Mouse (Mus musculus): ENCODE results near the gene Nfkbie. TPM values are rescaled to one million over a fixed set of nuclear protein-coding genes. Genes with fewer than 3 reads are reported as not detected.

The Nfkbie gene
- polyA plus RNA-seq, 1 experiment from 2014 or later = 1.2 TPM

- H3K4me1 ChIP-seq (replicated peaks) = peaks cover 62% of the 10 kb centered on the region
- peak overlapping the region; percentile 95 for H3K27ac ChIP-seq (replicated peaks)
- peaks cover 32% of the 10 kb centered on the region for H3K36me3 ChIP-seq (replicated peaks)
- WGBS (ENCODE audit: insufficient replicate concordance) = under 1% methylated on average over 18 of the region's 18 CpGs
- ATAC-seq (ENCODE audit: insufficient read depth) = peak; percentile 72
- H3K27me3 ChIP-seq = no peaks in the 10 kb centered on the region
- peak overlapping the region; percentile 94 for H3K9ac ChIP-seq
- peak overlapping the region; percentile 94 for H3K4me3 ChIP-seq (replicated peaks)
- H3K9me3 ChIP-seq (replicated peaks) = no peaks in the 10 kb centered on the region
- H3K4me2 ChIP-seq = peak overlapping the region; percentile 98
Measured at GRCm38 (mm10) chr17:45573780-45574123, 18.2 kb downstream of the Nfkbie start.

- Histone ChIP-seq H3K4me2 (peak overlapping the region; percentile 98), H3K4me3 (replicated peaks) (peak overlapping the region; percentile 94), H3K9ac (peak overlapping the region; percentile 94), H3K4me1 (replicated peaks) (peaks cover 66% of the 10 kb centered on the region), H3K27ac (replicated peaks) (peak overlapping the region; percentile 95), H3K36me3 (replicated peaks) (peaks cover 27% of the 10 kb centered on the region), H3K9me3 (replicated peaks) (no peaks in the 10 kb centered on the region), H3K27me3 (no peaks in the 10 kb centered on the region)
- WGBS (ENCODE audit: insufficient replicate concordance) = 2% methylated on average over 17 of the region's 17 CpGs
- peak; percentile 58 for ATAC-seq (ENCODE audit: insufficient read depth)
Measured at GRCm38 (mm10) chr17:45574129-45574761, 18.7 kb downstream of the Nfkbie start.

DNA sequence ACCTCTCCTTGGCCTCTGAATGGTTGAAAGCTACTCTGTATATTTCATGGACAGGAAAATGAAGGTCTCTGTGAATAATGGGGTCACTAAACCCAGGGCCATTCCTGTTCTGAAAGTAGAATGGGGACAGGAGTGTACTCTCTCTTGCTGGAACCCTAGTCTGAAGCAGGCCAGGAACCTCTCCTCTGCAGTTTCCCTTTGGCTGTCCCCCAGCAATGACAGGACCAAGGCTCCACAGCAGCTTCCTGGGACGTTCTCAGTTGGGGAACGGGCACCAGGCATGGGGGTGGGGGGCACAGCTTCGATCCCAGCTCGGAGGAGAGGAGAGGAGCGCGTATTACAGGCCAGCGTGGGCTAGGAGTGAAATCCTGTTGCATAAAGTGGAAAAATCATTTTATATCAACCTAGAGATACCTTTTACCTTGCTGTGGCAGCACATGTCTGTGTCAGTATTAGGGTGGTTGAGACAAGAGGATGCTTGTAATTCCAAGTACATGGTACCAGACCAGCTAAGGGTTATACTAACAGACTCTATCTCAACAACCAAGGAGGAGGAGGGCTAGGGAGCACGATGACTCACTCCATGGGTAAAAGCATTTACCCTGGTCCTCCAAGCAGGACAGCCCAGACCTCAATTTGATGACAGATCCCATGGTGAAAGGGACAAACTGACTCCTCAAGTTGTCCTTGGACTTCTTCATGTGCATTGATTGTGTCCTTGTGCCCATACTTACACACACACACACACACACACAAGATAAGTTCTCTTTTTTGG lies 19.8 kb downstream of the Nfkbie start:
- no peaks in the 10 kb centered on the region for H3K27me3 ChIP-seq
- 86% methylated on average over 8 of the region's 8 CpGs for WGBS (ENCODE audit: insufficient replicate concordance)
- peaks cover 64% of the 10 kb centered on the region for H3K4me1 ChIP-seq (replicated peaks)
- peaks cover 16% of the 10 kb centered on the region for H3K36me3 ChIP-seq (replicated peaks)
- no peaks in the 10 kb centered on the region for H3K9me3 ChIP-seq (replicated peaks)
- H3K9ac ChIP-seq = no peak overlapping the region
- peak overlapping the region; percentile 98; the same call in 1 of the 2 replicates for H3K4me2 ChIP-seq
- no peak for ATAC-seq (ENCODE audit: insufficient read depth)
- H3K27ac ChIP-seq (replicated peaks) = peak overlapping the region; percentile 95
- no peak overlapping the region for H3K4me3 ChIP-seq (replicated peaks)

DNA sequence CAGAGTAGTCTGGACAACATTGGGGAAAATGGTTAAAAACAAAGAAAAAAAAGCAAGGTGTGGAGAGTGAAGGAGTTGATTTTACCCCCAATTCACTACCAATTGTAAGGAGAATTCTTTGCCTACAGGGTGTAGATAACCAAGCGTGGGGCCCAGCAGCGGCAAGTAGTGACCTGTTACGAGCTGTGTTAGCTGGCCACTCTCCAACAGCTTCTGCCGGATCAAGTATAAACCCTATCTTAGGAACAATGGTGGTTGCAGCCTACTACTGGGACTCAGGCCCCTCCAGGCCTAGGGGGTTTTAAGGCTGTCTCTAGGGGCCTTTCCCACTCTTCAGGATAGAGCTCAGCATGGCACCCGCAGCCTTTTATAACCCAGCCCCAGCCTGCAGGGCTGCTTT lies 22.7 kb downstream of the Nfkbie start:
- Histone ChIP-seq H3K9ac (no peak overlapping the region), H3K27ac (replicated peaks) (peak overlapping the region; percentile 62), H3K9me3 (replicated peaks) (no peaks in the 10 kb centered on the region), H3K4me3 (replicated peaks) (no peak overlapping the region), H3K36me3 (replicated peaks) (no peaks in the 10 kb centered on the region), H3K4me2 (no peak overlapping the region), H3K27me3 (no peaks in the 10 kb centered on the region), H3K4me1 (replicated peaks) (peaks cover 74% of the 10 kb centered on the region)
- no peak for ATAC-seq (ENCODE audit: insufficient read depth)
- WGBS (ENCODE audit: insufficient replicate concordance) = 57% methylated on average over 5 of the region's 5 CpGs

GRCm38 (mm10) chr17:45578843-45579242 lies 23.3 kb downstream of the Nfkbie start:
- ATAC-seq (ENCODE audit: insufficient read depth) = no peak
- WGBS (ENCODE audit: insufficient replicate concordance) = 50% methylated on average over 7 of the region's 7 CpGs
- H3K4me3 ChIP-seq (replicated peaks) = no peak overlapping the region
- H3K9me3 ChIP-seq (replicated peaks) = no peaks in the 10 kb centered on the region
- no peak overlapping the region for H3K9ac ChIP-seq
- H3K4me2 ChIP-seq = no peak overlapping the region
- H3K36me3 ChIP-seq (replicated peaks) = no peaks in the 10 kb centered on the region
- H3K27ac ChIP-seq (replicated peaks) = no peak overlapping the region
- H3K27me3 ChIP-seq = no peaks in the 10 kb centered on the region
- H3K4me1 ChIP-seq (replicated peaks) = peaks cover 74% of the 10 kb centered on the region

DNA sequence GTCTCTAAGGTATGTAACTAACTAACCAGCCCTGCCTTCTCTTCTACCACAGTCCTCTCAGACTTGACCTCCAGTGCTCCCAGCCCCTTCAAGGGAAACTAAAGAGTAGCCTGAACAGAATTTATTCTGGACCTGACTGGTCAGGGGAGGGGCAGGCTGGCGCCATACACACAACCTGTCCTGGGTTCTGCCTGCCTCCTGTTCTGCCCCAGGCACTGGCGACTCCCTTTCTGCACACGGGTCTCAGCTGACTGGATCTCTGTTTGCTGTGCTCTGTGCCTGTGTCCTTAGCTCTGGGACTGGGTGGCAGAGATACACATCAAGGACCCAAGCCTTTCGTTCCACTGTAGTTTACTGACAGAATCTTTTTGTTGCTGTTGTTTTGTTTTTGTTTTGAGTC lies 24.1 kb downstream of the Nfkbie start:
- no peak for ATAC-seq (ENCODE audit: insufficient read depth)
- no peaks in the 10 kb centered on the region for H3K27me3 ChIP-seq
- H3K27ac ChIP-seq (replicated peaks) = no peak overlapping the region
- no peak overlapping the region for H3K9ac ChIP-seq
- no peak overlapping the region for H3K4me2 ChIP-seq
- peaks cover 5% of the 10 kb centered on the region for H3K36me3 ChIP-seq (replicated peaks)
- no peak overlapping the region for H3K4me3 ChIP-seq (replicated peaks)
- H3K9me3 ChIP-seq (replicated peaks) = no peaks in the 10 kb centered on the region
- peaks cover 74% of the 10 kb centered on the region for H3K4me1 ChIP-seq (replicated peaks)
- WGBS (ENCODE audit: insufficient replicate concordance) = 60% methylated on average over 4 of the region's 4 CpGs

DNA sequence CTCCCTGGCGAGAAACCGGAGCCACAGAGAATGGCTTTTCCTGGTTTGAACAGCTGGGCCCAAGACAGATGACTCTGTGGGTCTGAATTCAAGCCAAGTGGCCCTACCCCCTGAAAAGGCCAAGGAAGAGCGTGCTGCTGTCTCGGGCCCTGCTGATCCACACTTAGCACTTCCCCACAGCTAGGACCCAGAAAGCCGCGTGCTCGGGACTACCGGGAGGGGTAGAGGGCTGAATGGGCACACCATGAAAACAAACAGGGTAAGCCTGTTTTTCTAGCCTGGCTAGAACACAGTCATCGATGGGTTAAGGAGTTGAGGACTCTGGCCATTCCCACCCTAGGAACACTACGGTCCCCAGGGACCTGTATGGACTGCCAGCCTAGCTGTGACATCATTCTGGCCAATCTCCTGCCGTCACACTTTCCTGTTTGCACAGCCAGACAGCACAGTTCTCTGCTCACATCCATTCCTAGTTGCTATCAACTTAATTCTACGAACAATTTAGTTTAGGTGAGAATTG lies 25.5 kb downstream of the Nfkbie start:
- 41% methylated on average over 12 of the region's 12 CpGs for WGBS (ENCODE audit: insufficient replicate concordance)
- H3K27ac ChIP-seq (replicated peaks) = peak overlapping the region; percentile 89
- no peaks in the 10 kb centered on the region for H3K27me3 ChIP-seq
- H3K4me2 ChIP-seq = no peak overlapping the region
- peaks cover 20% of the 10 kb centered on the region for H3K36me3 ChIP-seq (replicated peaks)
- no peak for ATAC-seq (ENCODE audit: insufficient read depth)
- no peaks in the 10 kb centered on the region for H3K9me3 ChIP-seq (replicated peaks)
- no peak overlapping the region; the same call in 1 of the 2 replicates for H3K9ac ChIP-seq
- no peak overlapping the region for H3K4me3 ChIP-seq (replicated peaks)
- peaks cover 74% of the 10 kb centered on the region for H3K4me1 ChIP-seq (replicated peaks)

DNA sequence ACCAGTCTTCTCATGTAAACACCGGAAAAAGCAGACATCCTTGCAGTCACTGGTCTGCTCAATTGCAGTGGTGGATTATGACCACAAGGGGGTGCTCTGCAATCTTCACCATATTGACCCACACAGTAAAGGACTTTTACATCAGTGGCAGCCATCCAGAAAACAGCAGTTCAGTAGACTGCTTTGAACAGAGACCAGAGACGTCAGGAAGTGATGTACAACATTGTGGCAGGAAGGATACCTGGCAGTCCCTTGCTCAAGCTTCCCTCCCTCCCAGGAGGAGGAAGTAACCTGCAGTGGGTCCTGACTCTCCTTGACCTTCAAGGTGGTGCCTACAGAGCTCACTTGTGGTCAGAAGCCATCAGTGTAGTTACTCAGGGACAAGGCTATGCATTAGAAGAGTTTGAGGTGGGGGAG lies 26.1 kb downstream of the Nfkbie start:
- H3K36me3 ChIP-seq (replicated peaks) = peaks cover 25% of the 10 kb centered on the region
- H3K4me3 ChIP-seq (replicated peaks) = no peak overlapping the region
- H3K9ac ChIP-seq = peak overlapping the region; percentile 34; the same call in 1 of the 2 replicates
- 0 out of 2 replicates have a peak, but pooled peaks cover 3% of the 10 kb centered on the region for H3K9me3 ChIP-seq (replicated peaks)
- 4% methylated on average over 2 of the region's 2 CpGs for WGBS (ENCODE audit: insufficient replicate concordance)
- ATAC-seq (ENCODE audit: insufficient read depth) = peak; percentile 13; the same call in 1 of the 2 replicates
- peak overlapping the region; percentile 89 for H3K27ac ChIP-seq (replicated peaks)
- peak overlapping the region; percentile 56 for H3K4me2 ChIP-seq
- H3K27me3 ChIP-seq = no peaks in the 10 kb centered on the region
- peaks cover 78% of the 10 kb centered on the region for H3K4me1 ChIP-seq (replicated peaks)

DNA sequence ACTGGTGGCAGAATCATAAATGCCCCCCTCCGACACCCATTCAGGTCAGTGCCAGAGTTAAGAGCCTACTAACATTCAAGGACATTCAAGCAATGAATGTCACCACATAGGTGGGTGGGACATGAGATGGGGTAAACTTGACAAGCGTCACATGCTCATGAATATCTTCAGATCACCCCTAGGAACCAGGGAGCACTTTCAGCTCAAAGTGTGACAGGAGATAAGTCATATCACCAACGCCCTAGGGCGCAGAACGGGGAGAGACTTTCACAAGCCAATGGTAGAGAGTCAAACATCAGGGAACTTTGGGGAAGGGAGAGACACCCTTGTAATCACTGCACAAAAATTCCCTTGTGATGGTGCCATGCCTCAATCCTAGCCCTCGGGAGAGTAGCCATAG lies 26.7 kb downstream of the Nfkbie start:
- no peaks in the 10 kb centered on the region for H3K27me3 ChIP-seq
- peak overlapping the region; percentile 89 for H3K27ac ChIP-seq (replicated peaks)
- peak; percentile 69 for ATAC-seq (ENCODE audit: insufficient read depth)
- H3K4me3 ChIP-seq (replicated peaks) = no peak overlapping the region
- H3K4me2 ChIP-seq = peak overlapping the region; percentile 56
- WGBS (ENCODE audit: insufficient replicate concordance) = 36% methylated on average over 6 of the region's 6 CpGs
- peaks cover 78% of the 10 kb centered on the region for H3K4me1 ChIP-seq (replicated peaks)
- H3K9me3 ChIP-seq (replicated peaks) = 0 out of 2 replicates have a peak, but pooled peaks cover 3% of the 10 kb centered on the region
- peaks cover 31% of the 10 kb centered on the region for H3K36me3 ChIP-seq (replicated peaks)
- H3K9ac ChIP-seq = peak overlapping the region; percentile 34

DNA sequence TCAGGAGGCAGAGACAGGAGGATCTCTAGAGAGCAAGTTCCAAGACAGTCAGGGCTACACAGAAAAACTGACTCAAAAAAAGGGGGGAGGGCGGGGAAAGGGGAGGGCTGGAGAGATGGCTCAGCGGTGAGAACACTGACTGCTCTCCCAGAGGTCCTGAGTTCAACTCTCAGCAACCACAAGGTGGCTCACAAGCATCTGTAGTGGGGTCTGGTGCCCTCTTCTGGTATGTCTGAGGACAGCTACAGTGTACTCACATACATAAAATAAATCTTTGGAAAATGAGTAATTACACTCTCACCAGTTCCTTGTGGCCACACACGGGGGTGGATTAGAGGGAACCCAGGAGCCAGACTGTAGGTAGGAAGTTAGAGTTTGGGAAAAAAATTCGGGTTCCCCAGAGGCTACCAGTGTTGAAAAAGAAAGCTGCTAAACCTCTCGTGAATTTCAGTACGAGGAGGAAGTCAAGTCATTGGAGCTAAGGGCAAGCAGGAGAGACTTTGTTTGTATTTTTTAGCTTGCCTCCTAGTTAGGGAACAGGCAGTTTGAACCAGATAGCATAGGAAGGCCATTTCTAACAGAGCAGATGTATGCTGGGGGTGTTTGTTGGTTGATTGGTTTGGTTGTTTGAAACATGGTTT lies 27.3 kb downstream of the Nfkbie start:
- Histone ChIP-seq H3K27me3 (no peaks in the 10 kb centered on the region), H3K4me2 (peak overlapping the region; percentile 56), H3K4me3 (replicated peaks) (no peak overlapping the region), H3K4me1 (replicated peaks) (peaks cover 77% of the 10 kb centered on the region), H3K9ac (no peak overlapping the region), H3K36me3 (replicated peaks) (peaks cover 38% of the 10 kb centered on the region), H3K9me3 (replicated peaks) (0 out of 2 replicates have a peak, but pooled peaks cover 3% of the 10 kb centered on the region), H3K27ac (replicated peaks) (peak overlapping the region; percentile 89)
- ATAC-seq (ENCODE audit: insufficient read depth) = peak; percentile 42
- 39% methylated on average over 6 of the region's 6 CpGs for WGBS (ENCODE audit: insufficient replicate concordance)

All from liver, embryonic 15.5 days (tissue).